Mouse (Mus musculus): Measurements from ENCODE around the gene Olfr71. TPM values are rescaled to one million over a fixed set of nuclear protein-coding genes. Genes with fewer than 3 reads are reported as not detected.

Olfr71 gene
- not detected in 2 replicates for total RNA-seq (2015)
- not detected in 2 replicates for total RNA-seq (2017)

DNA sequence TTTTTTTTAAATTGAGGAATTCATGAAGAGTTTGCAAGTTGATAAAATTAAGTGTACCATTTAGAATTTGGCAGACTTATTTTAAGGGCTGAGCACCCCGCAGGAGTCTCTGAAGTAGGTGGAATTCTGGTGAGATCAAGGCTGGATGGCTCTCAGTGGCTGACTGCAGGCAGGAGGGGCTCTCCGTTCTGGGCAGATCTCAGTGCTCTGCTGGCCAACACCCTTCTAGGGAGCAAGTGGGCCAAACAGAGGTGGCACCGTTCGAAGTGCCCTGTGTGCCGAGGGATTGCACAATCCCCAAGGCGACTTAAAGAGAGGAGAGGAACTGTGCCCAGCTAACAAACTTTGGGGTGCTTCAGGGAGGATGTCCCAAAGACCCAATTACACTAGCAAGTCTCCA lies at the start of gene Olfr71:
Olfr71 (minus strand) TSS at position 387 of the 400 bp plus-strand sequence.
- 0 out of 2 replicates have a peak, but pooled peaks have one; percentile 35 for ATAC-seq (replicated peaks; ENCODE audit: poor library complexity)

DNA sequence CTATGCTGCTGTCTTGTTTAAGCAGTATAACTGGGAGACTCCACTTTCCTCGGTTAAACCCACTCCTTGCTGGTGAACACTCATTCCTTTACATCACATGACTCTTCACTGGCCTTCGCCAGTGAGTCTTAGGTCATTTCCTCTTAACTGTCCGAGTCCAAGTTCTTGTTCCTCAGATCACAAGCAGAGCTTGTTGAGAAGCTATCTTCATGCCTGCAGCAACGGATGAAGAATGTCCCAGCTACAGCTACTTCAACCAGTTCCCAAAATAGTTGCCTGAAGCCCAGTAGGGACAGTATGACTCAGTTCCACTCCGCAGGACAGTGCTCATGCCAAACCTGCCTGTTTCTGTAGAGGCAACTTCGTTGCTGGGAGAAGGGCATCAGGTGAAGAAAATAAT lies 47.2 kb upstream of the Olfr71 start:
- 0 out of 2 replicates have a peak, but pooled peaks have one; percentile 23 for ATAC-seq (replicated peaks; ENCODE audit: poor library complexity)

DNA sequence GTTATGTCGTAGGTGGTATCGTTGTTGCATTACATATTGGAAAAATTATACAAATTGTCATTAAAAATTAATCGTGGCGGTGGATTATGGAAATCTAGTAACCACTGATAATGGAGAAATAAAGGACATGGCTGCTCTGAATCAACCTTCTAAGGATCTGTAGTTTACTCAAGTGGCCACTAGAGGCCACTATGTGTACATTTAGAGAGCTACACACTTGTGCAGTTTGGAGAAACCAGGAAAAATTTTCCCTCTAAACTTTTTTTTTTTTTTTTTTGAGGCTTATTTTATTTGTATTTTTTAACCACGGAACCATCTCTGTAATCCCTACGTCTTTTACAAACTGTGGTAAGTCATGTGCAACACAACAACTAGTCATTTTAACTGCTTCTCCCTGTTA lies 35.1 kb upstream of the Olfr71 start:
- ATAC-seq (replicated peaks; ENCODE audit: poor library complexity), result peak; percentile 61

DNA sequence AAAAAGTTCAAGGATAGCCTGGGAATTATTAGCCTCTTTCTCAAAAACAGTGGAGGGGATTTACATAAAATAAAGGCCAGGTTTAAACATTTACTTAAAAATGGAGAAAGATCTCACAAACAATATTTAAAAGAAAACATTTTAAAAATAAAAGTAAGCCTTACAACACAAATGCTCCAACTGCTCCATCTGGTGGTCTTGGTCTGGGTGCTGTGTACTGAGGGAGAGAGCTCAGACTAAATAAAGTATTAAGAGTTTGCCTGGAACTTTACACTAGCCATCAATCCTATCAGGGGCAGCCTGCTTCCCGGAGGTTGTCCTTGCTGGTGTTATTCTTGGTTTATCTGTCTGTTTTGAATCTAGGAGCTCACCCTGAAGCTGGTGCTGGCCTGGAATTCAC lies 33.0 kb upstream of the Olfr71 start:
- ATAC-seq (replicated peaks; ENCODE audit: poor library complexity), result no peak

DNA sequence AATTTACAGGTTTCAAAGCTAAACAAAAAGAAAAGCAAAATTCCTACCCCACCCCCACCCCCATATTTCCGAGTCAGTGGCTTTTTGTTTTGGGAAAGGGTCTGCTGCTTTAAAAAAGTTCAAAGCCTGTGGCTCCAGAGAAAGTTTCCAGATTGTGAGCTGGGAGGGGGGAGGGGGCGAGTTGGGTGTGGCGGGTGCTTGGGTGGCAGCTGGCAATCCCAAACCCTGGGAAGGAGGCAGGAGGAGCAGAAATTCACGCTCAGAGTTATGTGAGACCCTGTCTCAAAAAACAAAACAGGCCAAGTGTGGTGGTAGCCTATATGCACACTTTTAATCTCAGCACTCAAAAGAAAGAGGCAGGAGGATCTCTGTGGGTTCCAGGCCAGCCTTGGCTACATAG lies 32.6 kb upstream of the Olfr71 start:
- ATAC-seq (replicated peaks; ENCODE audit: poor library complexity), result no peak

DNA sequence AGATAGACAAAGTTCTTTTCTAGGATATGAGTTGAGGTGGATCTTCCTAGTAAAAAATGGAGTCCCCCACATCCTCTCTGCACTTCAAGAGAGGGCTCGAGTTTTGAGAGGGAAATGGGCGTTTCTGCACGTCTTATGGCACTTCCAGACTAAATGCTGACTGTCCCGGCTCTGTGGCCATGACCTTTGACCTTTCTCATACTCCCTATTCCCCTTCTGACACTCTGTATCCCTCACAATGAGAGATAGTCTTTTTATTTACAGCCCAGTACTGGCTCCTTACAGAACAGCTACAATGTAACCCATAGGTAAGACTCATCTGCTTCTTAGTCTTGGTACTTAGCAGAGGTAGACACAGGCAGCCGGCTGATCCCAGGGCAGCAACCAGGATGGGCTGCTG lies 31.5 kb upstream of the Olfr71 start:
- no peak for ATAC-seq (replicated peaks; ENCODE audit: poor library complexity)

DNA sequence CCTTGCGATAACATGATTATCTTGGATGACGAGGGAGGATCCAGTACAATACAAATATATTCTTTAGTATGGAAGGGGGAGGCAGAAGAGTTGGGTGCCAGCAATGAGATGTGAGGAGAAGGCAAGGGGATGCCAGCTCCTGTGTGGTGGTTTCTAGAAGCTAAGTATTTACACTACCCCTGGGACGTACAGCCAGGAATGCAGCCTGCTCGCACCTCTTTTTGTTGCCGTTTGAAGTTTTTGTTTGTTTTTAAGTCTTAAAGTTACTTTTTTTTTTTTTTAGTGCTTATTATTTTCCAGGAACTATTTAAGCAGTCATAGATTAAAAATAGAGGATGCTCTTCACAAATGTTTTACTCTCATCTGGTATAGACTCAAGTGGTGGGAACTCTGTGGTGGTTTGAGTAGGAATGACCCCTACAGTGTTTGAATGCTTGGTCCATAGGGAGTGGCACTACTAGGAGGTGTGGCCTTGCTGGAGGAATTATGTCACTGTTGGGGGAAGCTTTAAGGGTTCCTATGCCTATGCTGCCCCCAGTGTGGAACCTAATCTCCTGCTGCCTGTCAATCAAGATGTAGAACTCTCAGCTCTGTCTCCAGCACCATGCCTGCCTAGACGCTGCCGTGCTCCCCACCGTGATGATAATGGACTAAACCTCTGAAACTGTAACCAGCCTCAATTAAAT lies 29.1 kb upstream of the Olfr71 start:
- no peak for ATAC-seq (replicated peaks; ENCODE audit: poor library complexity)

DNA sequence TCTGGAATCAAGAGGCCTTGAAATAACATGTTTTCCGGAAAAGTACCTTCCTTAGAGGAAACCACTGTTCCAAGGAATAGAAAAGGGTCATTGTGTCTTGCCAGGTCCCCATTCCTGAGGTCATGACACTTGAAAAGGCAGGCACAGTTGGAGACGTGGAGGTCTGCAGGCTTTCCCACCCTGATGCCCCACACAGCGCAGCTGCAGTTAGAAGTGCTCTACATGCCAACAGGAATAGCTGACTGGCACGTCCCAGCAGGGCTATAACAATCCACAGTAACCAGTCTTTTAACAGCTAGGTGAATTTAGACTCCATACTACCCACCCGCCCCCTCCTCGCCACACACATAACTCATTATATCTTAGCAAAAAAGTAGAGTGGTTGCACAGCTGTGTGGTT lies 27.1 kb upstream of the Olfr71 start:
- no peak for ATAC-seq (replicated peaks; ENCODE audit: poor library complexity)

DNA sequence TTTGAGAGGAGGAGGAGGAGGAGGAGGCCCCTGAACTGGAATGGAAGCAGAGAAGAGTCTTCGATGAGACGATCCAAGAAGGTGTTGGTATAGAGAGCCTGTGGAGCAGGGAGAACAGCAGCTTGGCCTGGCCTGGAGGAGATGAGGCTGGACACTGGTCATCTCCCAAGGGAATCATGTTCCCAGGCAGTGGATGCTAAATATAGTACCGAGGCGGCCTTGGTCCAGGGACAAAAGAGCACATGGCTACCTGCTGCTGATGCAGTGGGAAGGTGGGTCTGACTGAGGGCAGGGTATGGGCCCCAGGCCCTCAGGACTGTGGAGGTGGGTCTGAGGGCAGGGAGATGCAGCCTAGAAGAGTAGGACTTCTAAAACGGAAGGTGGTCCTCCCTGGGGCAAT lies 23.1 kb upstream of the Olfr71 start:
- ATAC-seq (replicated peaks; ENCODE audit: poor library complexity), result no peak

DNA sequence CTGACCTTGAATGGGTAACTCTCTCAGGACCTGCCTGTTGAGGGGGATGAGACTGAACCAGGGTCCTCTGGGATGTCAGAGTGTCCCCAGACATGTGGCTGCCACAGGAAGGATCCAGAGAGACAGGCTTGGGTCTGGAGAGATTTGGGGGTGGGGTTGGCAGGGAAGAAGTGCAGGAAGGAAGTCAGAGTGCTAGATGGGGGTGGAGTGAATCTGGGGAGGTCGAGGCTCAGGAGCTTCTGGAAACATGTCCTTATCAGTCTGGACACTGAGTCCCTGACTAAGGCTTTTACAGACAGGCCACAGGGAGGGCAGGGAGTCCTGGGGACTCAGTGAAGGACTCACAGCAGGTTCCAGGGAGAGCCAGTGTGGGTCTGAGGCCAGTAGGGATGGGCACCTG lies 22.1 kb upstream of the Olfr71 start:
- no peak for ATAC-seq (replicated peaks; ENCODE audit: poor library complexity)

DNA sequence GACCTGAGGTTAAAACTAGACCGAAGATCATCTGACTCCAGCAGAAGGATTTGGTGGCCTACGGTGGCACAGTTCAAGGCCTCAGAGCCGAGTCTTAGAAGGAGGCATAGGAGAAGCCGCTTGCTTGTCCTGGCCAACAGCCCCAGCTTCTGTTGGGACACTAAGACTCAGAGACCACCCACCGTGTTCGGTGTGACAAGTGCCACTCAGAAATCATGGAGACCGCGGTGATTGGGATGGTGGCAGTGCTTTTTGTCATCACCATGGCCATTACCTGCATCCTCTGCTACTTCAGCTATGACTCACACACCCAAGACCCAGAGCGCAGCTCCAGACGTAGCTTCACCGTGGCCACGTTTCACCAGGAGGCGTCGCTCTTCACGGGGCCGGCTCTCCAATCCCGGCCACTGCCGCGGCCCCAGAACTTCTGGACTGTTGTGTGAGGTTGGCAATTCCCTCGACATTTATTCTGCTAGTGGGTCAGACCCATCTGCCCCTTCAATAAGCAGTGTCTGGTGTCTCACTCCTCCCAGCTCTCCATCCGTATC lies 20.8 kb upstream of the Olfr71 start:
- no peak for ATAC-seq (replicated peaks; ENCODE audit: poor library complexity)

DNA sequence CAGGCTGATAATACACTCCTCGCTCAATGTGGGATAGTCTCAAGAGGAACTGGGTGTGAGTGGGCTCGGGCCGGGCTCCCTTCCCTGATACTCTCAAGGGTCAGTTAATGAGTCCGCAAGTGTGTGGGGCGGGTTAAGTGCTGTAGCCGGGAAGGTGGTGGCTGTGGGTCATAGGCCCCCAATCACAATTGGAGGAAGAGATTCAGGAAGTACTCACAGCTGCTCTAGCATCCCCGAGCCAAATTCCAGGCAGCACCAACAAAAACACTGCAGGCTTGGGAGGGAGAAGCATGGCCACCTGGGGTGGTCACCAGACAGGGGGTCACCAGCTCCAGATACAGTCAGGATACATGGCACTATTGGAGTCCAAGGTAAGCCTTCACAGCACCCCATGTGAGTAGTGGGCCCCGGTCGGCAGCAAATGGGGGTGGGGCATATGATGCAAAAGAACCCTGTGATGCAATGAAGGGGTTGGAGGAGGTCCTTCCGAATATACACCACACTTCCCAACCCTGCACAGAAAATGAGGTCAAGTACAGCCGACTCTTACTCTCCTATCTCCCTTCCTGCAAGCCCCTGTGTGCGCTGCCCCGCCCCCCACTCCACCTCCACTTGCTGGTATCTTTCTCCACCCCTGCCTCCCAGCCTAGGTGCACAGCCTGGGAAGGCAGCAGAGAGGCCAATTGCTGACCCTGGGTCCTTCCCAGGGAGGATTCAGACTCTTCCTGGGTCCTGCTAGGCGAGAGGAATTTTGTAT lies 19.9 kb upstream of the Olfr71 start, which contains the start of gene Spaar:
Spaar (plus strand) TSS at position 241 of the 757 bp plus-strand sequence.
- ATAC-seq (replicated peaks; ENCODE audit: poor library complexity), result peak; percentile 58

DNA sequence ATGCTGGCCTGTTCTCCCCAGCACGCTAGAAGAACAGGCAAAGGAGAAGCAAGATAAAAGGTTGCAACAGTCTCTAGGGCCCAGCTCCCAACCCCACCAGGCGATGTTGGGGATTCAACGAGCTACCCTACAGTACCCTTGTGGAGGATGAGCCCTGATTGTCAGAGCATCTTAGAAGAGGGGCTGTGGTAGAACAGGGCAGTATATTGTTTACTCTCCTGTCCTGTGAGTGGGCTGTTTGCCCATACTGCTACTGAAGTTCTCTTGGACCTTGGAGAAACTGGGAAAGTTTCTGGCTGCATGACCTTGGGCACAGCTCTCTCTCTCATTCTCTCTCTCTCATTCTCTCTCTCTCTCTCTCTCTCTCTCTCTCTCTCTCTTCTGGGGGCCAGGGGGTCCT lies 19.1 kb upstream of the Olfr71 start:
- no peak for ATAC-seq (replicated peaks; ENCODE audit: poor library complexity)

DNA sequence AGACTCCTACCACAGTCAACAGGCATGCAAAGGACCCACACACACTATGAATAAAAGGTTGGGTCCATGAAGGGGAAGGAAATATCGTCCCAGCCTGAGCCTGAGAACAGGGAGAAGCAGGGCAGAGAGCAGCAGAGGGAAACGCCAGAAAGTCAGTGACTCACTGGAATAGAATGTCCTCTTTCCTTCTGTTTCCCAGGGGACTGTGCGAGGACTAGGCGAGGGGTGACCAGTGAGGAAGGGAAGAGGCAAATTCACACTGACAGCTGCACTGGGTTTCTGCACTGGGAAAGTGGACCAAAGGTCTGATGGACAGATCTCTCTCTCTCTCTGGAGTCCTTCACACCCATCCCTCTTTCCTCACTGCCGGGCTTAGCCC lies 18.5 kb upstream of the Olfr71 start:
- no peak for ATAC-seq (replicated peaks; ENCODE audit: poor library complexity)

DNA sequence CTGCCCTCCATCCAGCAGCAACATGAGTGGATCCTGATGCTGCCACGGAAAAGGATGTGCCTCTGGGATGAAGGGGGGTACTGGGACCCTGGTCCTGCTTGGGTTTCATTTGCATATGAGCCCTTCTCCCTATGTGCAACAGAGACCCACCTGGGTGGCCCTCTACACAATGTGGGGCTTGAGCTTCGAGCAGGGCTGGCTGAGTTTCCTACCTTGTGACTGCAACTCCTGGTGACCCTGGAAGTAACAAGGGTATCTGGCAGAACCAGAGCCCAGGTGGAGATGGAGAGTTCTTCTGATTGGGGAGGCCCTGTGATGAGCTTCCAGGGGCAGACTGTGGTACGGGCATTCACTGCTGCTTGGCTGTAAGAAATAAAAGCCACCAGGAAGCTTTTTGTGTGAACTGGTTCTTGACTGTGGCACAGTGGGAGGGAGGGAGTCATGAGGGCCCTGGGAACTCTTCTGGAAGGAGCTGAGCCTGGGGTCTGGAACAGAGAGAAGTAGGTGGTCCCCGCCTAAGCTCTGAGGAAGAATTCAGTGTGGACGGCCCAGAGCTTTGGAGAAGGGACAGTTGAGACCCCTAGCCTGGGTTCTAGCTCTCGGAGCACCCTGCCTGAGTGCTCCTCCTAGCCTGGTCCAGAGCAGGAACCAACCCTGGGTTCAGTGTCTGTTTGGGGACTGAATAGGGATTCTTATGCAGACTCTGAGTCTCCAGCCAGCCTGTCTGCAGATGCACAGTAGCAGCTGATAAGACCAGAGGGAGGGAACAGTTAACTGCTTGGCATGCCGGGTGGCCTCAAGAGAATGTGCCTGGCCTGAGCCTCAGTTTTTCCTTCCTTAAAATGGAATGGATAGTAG lies 17.9 kb upstream of the Olfr71 start:
- peak; percentile 70 for ATAC-seq (replicated peaks; ENCODE audit: poor library complexity)

DNA sequence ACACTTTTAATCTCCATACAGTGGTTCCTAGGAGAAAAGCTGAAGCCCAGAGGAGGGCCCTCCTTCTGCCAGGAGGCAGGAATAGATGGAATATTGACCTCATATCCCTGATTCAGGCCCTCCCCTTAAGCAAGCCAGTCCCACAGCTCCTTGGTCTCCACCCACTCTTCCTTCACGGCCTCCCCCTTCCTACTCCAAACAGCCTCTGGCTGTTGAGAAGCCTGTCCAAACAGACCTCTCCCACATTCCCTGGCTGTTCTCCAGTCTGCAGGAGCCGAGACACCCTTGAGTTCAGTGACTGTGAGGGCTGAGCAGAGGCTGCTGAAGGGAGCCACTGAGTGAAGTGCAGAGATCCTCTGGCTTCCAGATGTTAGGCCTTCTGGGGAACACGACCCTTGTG lies 16.9 kb upstream of the Olfr71 start, which contains the start of gene Hrct1:
Hrct1 (plus strand) TSS at position 194 of the 400 bp plus-strand sequence.
- no peak for ATAC-seq (replicated peaks; ENCODE audit: poor library complexity)

DNA sequence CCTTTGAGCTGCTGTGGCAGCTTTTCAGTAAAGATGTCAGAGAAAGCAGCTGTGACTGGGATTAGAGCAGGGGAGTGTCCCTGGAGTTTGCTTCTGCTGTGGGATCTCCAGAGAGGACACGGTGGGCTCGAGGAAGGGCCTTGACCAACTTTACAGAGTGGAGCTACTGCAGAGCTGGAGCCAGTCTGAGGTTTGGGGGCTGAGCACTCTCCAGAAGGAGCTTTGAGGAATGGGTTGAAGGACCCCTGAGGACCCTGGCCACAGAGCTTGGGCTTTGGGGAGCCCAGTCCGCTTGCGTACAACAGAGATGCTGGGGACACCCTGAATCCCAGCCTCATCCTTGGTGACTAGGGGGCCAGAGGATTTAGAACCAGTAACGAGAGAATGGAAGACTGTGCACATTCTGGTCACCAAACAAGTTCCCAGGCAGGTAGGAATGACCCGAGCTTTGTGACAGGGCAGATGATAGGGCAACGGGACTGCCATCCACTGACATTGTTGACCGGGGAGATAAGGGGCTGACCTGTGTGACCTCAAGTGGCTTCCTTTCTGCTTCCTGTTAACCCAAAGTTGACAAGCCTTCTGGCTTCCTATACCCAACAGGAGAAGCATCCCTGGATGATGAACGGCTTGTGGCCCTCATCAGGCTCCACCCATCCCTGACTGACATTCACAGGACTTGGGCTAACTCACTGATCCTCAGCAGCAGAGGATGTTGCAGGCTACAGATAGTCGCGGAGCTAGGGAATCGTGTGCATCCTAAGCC lies 16.4 kb upstream of the Olfr71 start:
- ATAC-seq (replicated peaks; ENCODE audit: poor library complexity), result no peak

DNA sequence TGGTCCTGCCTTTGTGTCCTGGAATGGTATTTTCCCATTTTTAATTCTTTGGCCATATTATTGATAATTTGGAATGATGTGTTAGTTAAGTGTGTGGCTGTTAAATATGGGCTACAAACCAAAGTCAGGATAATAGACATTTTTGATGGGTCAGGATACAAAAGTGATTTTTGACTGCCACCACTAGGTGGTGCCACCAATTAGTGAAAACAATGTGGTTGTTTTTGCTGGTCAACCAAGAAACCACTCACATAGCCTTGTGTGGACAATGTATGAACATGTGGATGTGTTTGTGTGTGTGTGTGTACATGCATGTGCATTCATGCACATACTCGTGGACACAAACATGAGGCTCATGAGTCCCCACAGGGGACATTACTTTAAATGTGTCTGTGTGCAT lies 14.7 kb upstream of the Olfr71 start:
- 0 out of 2 replicates have a peak, but pooled peaks have one; percentile 37 for ATAC-seq (replicated peaks; ENCODE audit: poor library complexity)

DNA sequence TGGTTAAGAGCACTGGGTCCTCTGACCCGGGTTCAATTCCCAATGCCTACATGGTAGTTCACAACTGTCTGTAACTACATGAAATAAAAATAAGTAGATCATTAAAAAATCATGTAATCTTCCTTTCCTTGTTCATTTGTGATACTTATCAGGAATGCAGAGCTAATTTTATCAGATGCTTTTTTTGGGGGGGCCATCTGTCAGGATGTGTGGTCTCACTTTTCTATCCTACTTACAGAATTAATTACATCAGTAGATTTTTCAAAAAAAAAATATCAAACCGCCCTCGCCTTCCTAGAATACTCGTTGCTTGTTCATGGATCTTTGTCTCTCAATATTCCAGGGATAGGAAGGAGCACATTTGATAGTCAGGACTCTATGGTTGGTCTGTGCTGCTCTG lies 12.1 kb upstream of the Olfr71 start:
- ATAC-seq (replicated peaks; ENCODE audit: poor library complexity), result no peak

DNA sequence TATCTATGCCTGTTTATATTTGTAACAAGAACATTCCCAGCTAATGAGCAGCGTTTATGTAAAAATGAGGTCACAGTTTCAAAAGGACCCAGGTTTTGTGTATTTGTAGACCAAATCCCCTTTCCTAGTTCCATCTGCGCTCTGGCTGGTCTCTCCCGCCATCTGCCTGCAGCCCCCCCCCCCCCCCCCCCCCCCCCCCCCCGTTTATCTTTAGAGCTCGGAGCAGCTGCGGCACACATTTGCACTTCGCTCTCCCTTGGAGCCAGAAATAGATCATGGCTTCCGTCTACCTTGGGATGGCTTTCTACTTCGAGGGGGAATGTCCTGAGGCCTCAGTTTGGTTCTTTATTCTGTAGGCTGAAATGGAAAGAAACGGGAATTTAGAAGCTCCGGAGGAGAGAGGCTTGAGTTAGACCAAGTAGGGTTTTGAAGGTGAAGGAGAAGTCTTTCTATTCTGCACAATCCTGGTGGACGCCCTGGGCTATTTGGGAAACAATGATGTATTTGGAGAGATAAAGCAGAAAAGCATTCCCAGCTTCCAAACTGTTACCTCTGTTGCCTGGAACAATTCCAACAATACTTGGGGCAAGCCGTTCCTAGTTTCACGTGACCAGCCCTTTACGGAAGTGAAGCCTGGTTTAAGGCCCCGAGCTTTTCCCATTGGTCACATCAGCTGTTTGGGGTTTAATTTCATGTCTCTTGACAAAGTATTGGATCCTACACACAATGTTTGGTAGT lies 10.6 kb upstream of the Olfr71 start:
- no peak for ATAC-seq (replicated peaks; ENCODE audit: poor library complexity)
